Mouse (Mus musculus): ENCODE data around the gene Ap2s1. TPM values are rescaled to one million over a fixed set of nuclear protein-coding genes. Genes with fewer than 3 reads are reported as not detected.
A peak's percentile ranks its signal among the peaks of the same experiment; 100 is the strongest.

Ap2s1 gene
- total RNA-seq, 2 experiments from 2014 or later, result 264 to 316 TPM

GRCm38 (mm10) chr7:16746093-16746492 is 7.9 kb downstream of the Ap2s1 start:
- intact Hi-C loops (cut with DNase I), result loop anchor here (2.0 to 10.0 kb wide), 2 partner anchors 63 to 139 kb away; no protein-coding TSS in a partner anchor
- no peak for DNase-seq (ENCODE audit: low spot score in 2 of 2)

GRCm38 (mm10) chr7:16747656-16748055 is 9.4 kb downstream of the Ap2s1 start:
- DNase-seq (ENCODE audit: low spot score in 2 of 2), result no peak
- intact Hi-C loops (cut with DNase I), result loop anchor here (2.0 to 10.0 kb wide), 2 partner anchors 61 to 137 kb away; no protein-coding TSS in a partner anchor

- intact Hi-C loops (cut with DNase I), result no loop called here
- peak in 1 of 2 experiments; percentile 29 for DNase-seq (ENCODE audit: low spot score in 2 of 2)
Measured at GRCm38 (mm10) chr7:16752016-16752415, 13.8 kb downstream of the Ap2s1 start.

- no peak for DNase-seq (ENCODE audit: low spot score in 2 of 2)
- intact Hi-C loops (cut with DNase I), result no loop called here
Measured at GRCm38 (mm10) chr7:16755362-16756017, 17.3 kb downstream of the Ap2s1 start.

- no peak for DNase-seq (ENCODE audit: low spot score in 2 of 2)
Measured at GRCm38 (mm10) chr7:16758872-16759574, 20.8 kb downstream of the Ap2s1 start.

GRCm38 (mm10) chr7:16760292-16760691 is 22.1 kb downstream of the Ap2s1 start:
- no peak for DNase-seq (ENCODE audit: low spot score in 2 of 2)
- intact Hi-C loops (cut with DNase I), result no loop called here

More at GRCm38 (mm10) chr7:16758872-16759574, 20.8 kb downstream of the Ap2s1 start:
- intact Hi-C loops (cut with DNase I), result no loop called here

- intact Hi-C loops (cut with DNase I), result no loop called here
Measured at GRCm38 (mm10) chr7:16761005-16761481, 22.8 kb downstream of the Ap2s1 start.

GRCm38 (mm10) chr7:16761630-16762029 is 23.4 kb downstream of the Ap2s1 start:
- intact Hi-C loops (cut with DNase I), result no loop called here
- DNase-seq (ENCODE audit: low spot score in 2 of 2), result no peak

More at GRCm38 (mm10) chr7:16761005-16761481, 22.8 kb downstream of the Ap2s1 start:
- no peak for DNase-seq (ENCODE audit: low spot score in 2 of 2)

- intact Hi-C loops (cut with DNase I), result no loop called here
- DNase-seq (ENCODE audit: low spot score in 2 of 2), result no peak
Measured at GRCm38 (mm10) chr7:16763463-16764218, 25.4 kb downstream of the Ap2s1 start.

GRCm38 (mm10) chr7:16766443-16766842 is 28.2 kb downstream of the Ap2s1 start:
- intact Hi-C loops (cut with DNase I), result no loop called here

GRCm38 (mm10) chr7:16775888-16776287 is 37.7 kb downstream of the Ap2s1 start:
- DNase-seq (ENCODE audit: low spot score in 2 of 2), result no peak
- intact Hi-C loops (cut with DNase I), result no loop called here

More at GRCm38 (mm10) chr7:16766443-16766842, 28.2 kb downstream of the Ap2s1 start:
- DNase-seq (ENCODE audit: low spot score in 2 of 2), result no peak

- intact Hi-C loops (cut with DNase I), result no loop called here
- no peak for DNase-seq (ENCODE audit: low spot score in 2 of 2)
Measured at GRCm38 (mm10) chr7:16780076-16780475, 41.9 kb downstream of the Ap2s1 start.

GRCm38 (mm10) chr7:16780825-16781554 is 42.8 kb downstream of the Ap2s1 start, which contains the start of gene Slc1a5:
TSS of gene Slc1a5 (plus strand) at chr7:16781340.
- peak; percentile 28 to 37 for DNase-seq (ENCODE audit: low spot score in 2 of 2)
- intact Hi-C loops (cut with DNase I), result no loop called here

GRCm38 (mm10) chr7:16781555-16781815 is 43.3 kb downstream of the Ap2s1 start:
- intact Hi-C loops (cut with DNase I), result no loop called here
- no peak for DNase-seq (ENCODE audit: low spot score in 2 of 2)

GRCm38 (mm10) chr7:16781816-16782554 is 43.8 kb downstream of the Ap2s1 start:
- no peak for DNase-seq (ENCODE audit: low spot score in 2 of 2)
- intact Hi-C loops (cut with DNase I), result no loop called here

GRCm38 (mm10) chr7:16782555-16783125 is 44.4 kb downstream of the Ap2s1 start:
- no peak for DNase-seq (ENCODE audit: low spot score in 2 of 2)
- intact Hi-C loops (cut with DNase I), result no loop called here

- DNase-seq (ENCODE audit: low spot score in 2 of 2), result no peak
- intact Hi-C loops (cut with DNase I), result no loop called here
Measured at GRCm38 (mm10) chr7:16783224-16783688, 45.0 kb downstream of the Ap2s1 start.

- DNase-seq (ENCODE audit: low spot score in 2 of 2), result no peak
- intact Hi-C loops (cut with DNase I), result no loop called here
Measured at GRCm38 (mm10) chr7:16783758-16784415, 45.7 kb downstream of the Ap2s1 start.
